ENCODE assay signal across 19 mouse cellular contexts in the genomic region with DNA sequence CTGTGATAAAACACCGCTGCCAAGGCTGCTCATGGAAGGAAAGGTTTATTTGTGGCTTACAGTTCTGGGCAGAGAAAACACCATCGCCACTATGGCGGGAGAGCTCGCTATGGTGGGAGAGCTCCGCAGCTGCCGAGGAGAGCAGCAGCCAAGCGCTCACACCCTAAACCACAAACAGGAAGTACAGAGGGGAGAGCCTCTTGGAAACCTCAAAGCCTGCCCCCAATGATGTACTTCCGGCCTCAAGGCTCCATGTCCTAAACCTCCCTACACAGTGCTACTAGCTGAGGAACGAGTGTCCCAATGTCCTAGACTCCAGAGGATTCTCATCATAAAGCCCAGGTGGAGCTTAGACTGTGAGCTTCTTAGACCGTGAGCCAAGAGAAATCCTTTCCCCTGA.
A peak's percentile ranks its signal among the peaks of the same experiment; 100 is the strongest.
DNase-seq lines count a peak whose midpoint lies in the region; ATAC-seq and TF ChIP-seq lines count a peak whose summit lies in the region.
"Had no signal": no experiment of that assay in that cellular context is flagged by ENCODE, and none has a peak within 500 bp of the region (broad histone marks: within the 10 kb centered on the region; RNA-seq: fewer than 3 reads in every experiment).

No protein-coding gene starts in this region.

- 0 out of 2 replicates have a peak overlapping the region, but pooled peaks have one; percentile 4 for H3K27ac ChIP-seq in bone marrow, adult 2 months (ENCODE audit: control insufficient read depth, insufficient read depth, low read depth, low read length, poor library complexity)
- H3K27ac ChIP-seq in midbrain, embryonic 15.5 days, result no peak overlapping the region
- H3K27ac ChIP-seq: forebrain, embryonic 12.5 days; hindbrain, embryonic 15.5 days; lung, embryonic 15.5 days; neural tube, embryonic 15.5 days; stomach, postnatal 0 days had no signal

- TF ChIP-seq CTCF in bone marrow, adult 2 months (IDR thresholded peaks at IDR 0.05; ENCODE audit: control insufficient read depth, insufficient read depth, low read length), result no peak

- WGBS in bone marrow, adult 2 months, result 21% methylated on average over 10 of the region's 10 CpGs
- WGBS in midbrain, embryonic 15.5 days, result 97% methylated on average over 10 of the region's 10 CpGs

- TF ChIP-seq POLR2A in bone marrow, adult 2 months (IDR thresholded peaks at IDR 0.05; ENCODE audit: borderline replicate concordance, control insufficient read depth, low read depth, low read length), result no peak

- H3K36me3 ChIP-seq in midbrain, embryonic 15.5 days (replicated peaks), result no peaks in the 10 kb centered on the region
- H3K36me3 ChIP-seq: forebrain, embryonic 12.5 days; hindbrain, embryonic 15.5 days; lung, embryonic 15.5 days; neural tube, embryonic 15.5 days had no signal

- ATAC-seq in megakaryocyte progenitor cell, adult 5-6 weeks (replicated peaks; ENCODE audit: poor library complexity), result peak; percentile 96
- no peak for ATAC-seq in midbrain, embryonic 15.5 days (replicated peaks)

- no peaks in the 10 kb centered on the region for H3K9me3 ChIP-seq in midbrain, embryonic 15.5 days
- H3K9me3 ChIP-seq: forebrain, embryonic 12.5 days; hindbrain, embryonic 15.5 days; lung, embryonic 15.5 days; neural tube, embryonic 15.5 days had no signal

- peak; percentile 63 for DNase-seq in 416B (ENCODE audit: low read depth)
- peak; percentile 60 for DNase-seq in CD4-positive helper T cell, adult 2 months (ENCODE audit: low read depth, low spot score)
- no peak for DNase-seq in layer of hippocampus, adult 8-10 months (ENCODE audit: low spot score in 2 of 2)
- no peak for DNase-seq in cerebellum, adult 11 months
- DNase-seq: cerebellum, postnatal 10 days; gastrocnemius, postnatal 25 days; kidney, adult 18-20 months; kidney, postnatal 4 days; liver; thymus, postnatal 36 days had no signal

- no peaks in the 10 kb centered on the region for H3K27me3 ChIP-seq in midbrain, embryonic 15.5 days (replicated peaks)
- H3K27me3 ChIP-seq: hindbrain, embryonic 15.5 days; lung, embryonic 15.5 days; neural tube, embryonic 15.5 days had no signal

- H3K4me2 ChIP-seq in midbrain, embryonic 15.5 days, result no peak overlapping the region
- H3K4me2 ChIP-seq: forebrain, embryonic 12.5 days; hindbrain, embryonic 15.5 days; lung, embryonic 15.5 days; neural tube, embryonic 15.5 days had no signal

- no peak overlapping the region for H3K9ac ChIP-seq in midbrain, embryonic 15.5 days
- H3K9ac ChIP-seq: forebrain, embryonic 12.5 days; hindbrain, embryonic 15.5 days; lung, embryonic 15.5 days; neural tube, embryonic 15.5 days had no signal

- H3K4me1 ChIP-seq in bone marrow, adult 2 months (ENCODE audit: control insufficient read depth, insufficient read depth, low read length), result peaks cover 4% of the 10 kb centered on the region
- no peaks in the 10 kb centered on the region for H3K4me1 ChIP-seq in midbrain, embryonic 15.5 days
- H3K4me1 ChIP-seq: lung, embryonic 15.5 days; megakaryocyte, embryonic 14.5 days had no signal

- no peak overlapping the region for H3K4me3 ChIP-seq in bone marrow, adult 2 months (replicated peaks; ENCODE audit: control insufficient read depth, low read depth, low read length)
- no peak overlapping the region for H3K4me3 ChIP-seq in midbrain, embryonic 15.5 days
- H3K4me3 ChIP-seq: forebrain, embryonic 12.5 days; hindbrain, embryonic 15.5 days; lung, embryonic 15.5 days; neural tube, embryonic 15.5 days had no signal

Comparison
In these comparisons a context has a peak if more than half of its experiments do, and no peak if none do; other contexts are left out.
1. DNase-seq: peak in 416B (single experiment) and CD4-positive helper T cell, adult 2 months (single experiment); none in layer of hippocampus, adult 8-10 months (0 of 2) and cerebellum, adult 11 months (single experiment).